Mouse (Mus musculus) embryonic fibroblast, embryonic 13.5 days (primary cell): Measurements from ENCODE around the gene Hspe1. TPM values are rescaled to one million over a fixed set of nuclear protein-coding genes. Genes with fewer than 3 reads are reported as not detected.

Experiments used
- H3K27ac ChIP-seq: 2 replicates; pipeline ENCODE4 v1.5.1; 2012; ENCODE audit warnings: low read length, control low read depth, inconsistent platforms; ENCODE audit not compliant: insufficient read depth
- H3K4me1 ChIP-seq: 2 replicates; pipeline ENCODE4 v1.6.1; 2011; ENCODE audit warnings: low read length; ENCODE audit not compliant: control insufficient read depth, insufficient read depth
- H3K4me3 ChIP-seq: 2 replicates; pipeline ENCODE4 v1.5.1; 2011; ENCODE audit warnings: mild to moderate bottlenecking, control low read depth, low read length; ENCODE audit not compliant: insufficient read depth
- CTCF ChIP-seq: IDR thresholded peaks from 2 replicates; pipeline ENCODE4 v1.5.1; 2011; ENCODE audit warnings: mild to moderate bottlenecking, control low read depth, low read length, moderate library complexity, borderline replicate concordance; ENCODE audit not compliant: insufficient read depth
- POLR2A ChIP-seq: IDR thresholded peaks from 2 replicates; pipeline ENCODE4 v1.6.1; 2011; ENCODE audit warnings: low read depth, mild to moderate bottlenecking, control low read depth, low read length, moderate library complexity
- polyA plus RNA-seq: library from polyadenylated mRNA; stranded (reverse); fragments of >200 nt; gene quantifications from 2 replicates; pipeline ENCODE4 v1.2.4, GENCODE M21; 2011; ENCODE audit warnings: low read depth; ENCODE audit not compliant: missing spikeins, insufficient read length

The Hspe1 gene
- 429 and 478 TPM in 2 replicates for polyA plus RNA-seq

DNA sequence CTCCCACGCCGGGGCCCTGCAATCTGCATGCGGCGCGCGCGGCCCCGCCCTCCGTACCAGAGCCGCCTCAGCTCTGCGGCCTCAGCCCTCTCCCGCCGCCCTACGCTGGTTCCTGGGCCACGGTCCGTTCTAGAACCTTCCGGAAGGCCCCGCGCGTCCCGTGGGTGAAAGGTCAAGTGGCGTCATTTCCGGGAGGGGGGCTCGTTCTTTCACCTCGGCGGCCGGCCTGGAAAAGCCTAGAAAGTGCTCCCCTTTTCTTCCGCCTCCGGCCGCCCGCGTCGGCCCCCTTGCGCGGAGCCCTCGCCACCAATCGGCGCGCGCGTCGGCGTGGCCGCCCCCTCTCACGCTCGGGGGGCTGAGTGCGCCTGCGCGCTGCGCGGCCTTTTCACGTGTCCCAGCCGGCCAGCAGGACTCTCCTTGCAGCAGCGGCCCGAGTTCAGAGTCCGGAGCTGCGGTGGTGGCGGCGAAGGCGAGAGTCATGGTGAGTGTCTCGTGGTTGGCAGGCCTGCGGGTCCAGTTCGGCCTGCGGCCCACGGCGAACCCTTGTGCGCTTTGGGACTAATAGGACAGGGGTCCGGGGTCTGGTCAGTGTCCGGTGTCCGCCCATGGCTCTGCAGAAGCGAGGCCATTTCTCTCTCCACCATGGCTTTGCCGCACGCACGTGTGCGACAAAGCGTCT is at the start of gene Hspe1, which contains the start of gene Hspd1:
TSS of gene Hspe1 (plus strand) at position 201 of the 679 bp plus-strand sequence.
TSS of gene Hspd1 (minus strand) at position 312 of the 679 bp plus-strand sequence.
- TF ChIP-seq CTCF: no peak
- TF ChIP-seq POLR2A: peak; percentile 95
- Histone ChIP-seq H3K4me3 (peak within 1 kb of the TSS; percentile 97), H3K4me1 (peaks cover 5% of the 10 kb centered on the region), H3K27ac (peak within 1 kb of the TSS; percentile 91)

DNA sequence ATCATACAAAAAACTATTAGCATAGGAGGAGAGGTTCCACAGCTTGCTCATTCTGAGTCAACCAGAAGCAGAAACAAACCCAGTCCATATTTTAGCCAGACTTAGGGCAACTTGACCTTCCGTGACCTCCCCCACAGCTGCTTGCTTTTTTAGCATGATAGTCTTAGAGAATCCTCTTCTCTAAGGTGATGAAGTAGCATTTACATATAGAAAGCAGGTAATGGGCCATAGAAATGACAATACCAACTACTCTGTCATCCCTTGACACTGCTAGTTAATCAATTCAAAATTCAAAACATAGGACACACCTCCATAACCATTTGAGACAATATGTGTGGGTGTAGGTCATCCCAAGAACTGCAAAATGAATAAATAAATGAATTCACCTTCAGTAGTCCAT is 48.0 kb upstream of the Hspe1 start:
- no peaks in the 10 kb centered on the region for H3K4me1 ChIP-seq
- TF ChIP-seq CTCF (no peak), POLR2A (no peak)
- H3K4me3 ChIP-seq: no peak overlapping the region
- H3K27ac ChIP-seq: no peak overlapping the region

DNA sequence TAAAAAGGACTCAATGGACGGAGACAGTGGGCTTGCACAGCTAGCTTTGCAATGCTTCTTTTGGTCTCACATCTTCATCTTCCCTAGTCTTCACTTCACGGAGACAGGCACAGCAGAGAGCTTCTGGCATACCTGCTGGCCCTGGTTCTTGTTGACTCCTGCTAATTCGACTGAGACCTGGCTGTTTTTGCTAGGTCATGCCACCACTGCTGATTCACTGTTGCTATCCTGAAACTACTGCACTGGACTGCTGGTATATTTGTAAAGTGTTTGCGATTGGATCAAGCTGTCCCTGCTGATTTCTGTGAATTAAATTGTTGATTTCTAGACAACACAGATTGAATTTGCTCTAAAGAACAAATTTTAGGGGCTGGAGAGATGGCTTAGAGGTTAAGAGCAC is 46.2 kb upstream of the Hspe1 start:
- H3K27ac ChIP-seq: no peak overlapping the region
- H3K4me1 ChIP-seq: no peaks in the 10 kb centered on the region
- no peak overlapping the region for H3K4me3 ChIP-seq
- TF ChIP-seq CTCF: no peak
- no peak for TF ChIP-seq POLR2A

DNA sequence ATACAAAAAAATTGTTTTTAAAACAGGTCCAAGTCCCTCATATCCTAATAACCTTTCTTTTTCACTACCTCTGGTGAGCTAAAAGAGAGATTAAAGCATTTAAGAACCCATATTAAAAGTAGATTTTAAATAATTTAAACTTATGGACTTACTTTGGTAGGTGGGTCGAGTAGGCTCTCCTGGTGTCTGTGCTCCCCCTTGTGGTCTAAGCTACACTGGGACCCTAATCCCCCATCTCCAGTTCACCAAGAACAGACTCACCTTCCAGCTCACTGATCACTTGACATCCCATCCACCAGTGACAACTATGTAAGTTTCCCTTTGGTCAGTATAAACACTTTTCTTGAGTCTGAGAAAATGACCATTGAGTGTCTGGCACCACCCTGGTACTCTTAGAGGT is 45.7 kb upstream of the Hspe1 start:
- Histone ChIP-seq H3K4me3 (no peak overlapping the region), H3K4me1 (no peaks in the 10 kb centered on the region), H3K27ac (no peak overlapping the region)
- TF ChIP-seq CTCF (no peak), POLR2A (no peak)

DNA sequence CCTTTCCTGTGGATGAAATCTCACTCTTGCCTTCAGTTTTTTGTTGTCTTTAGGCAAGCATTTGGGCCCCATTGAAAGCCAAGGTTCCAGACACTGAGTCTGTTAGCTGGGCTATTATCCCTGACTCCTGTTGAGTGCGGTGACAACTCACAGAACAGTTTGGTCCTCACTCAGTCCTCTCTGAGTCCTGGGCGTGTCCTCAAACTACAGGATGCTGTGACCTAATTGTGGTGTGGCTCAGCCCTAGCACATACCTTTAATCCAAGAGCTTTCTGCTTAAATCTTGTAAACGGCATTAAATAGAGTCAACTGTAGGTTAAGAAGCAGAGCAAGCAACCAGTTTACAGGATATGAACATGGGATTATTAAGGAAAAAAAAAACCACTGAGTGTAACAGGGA is 44.8 kb upstream of the Hspe1 start:
- TF ChIP-seq POLR2A (no peak), CTCF (no peak)
- H3K4me1 ChIP-seq: no peaks in the 10 kb centered on the region
- H3K4me3 ChIP-seq: no peak overlapping the region
- no peak overlapping the region for H3K27ac ChIP-seq

DNA sequence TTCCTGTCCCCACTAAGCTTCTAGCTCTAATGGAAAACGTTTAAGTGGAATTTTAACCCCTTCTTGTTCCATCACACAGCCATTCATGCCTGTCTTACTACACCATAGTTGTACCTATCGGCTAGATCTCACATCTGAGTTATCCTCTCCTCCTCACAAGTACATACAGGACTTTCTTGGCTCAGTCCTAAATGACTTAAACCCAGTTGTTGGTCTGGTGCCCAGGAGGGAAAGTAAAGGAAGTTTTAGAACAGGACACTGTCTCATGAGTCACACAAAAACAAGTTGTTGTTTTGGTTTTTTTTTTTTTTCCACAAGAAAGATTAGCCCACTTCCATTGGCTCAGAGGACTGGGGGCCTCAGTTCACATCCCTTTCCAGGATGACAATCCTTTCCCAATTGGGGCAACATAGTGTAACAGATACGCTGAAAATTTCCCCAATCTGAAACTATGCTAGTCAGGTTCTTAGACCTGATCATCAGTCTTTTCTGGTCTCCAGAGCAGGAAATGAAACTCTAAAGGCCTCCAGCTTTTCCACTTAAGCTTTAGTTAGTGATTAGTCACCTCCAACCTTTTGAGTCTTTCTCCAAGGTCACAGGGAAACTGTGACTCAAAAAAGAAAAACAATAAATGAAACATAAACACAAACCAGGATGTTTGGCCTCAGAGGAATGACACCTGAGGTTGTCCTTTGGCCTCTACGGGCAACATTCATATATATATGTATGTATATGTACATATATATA is 38.9 kb upstream of the Hspe1 start:
- no peak overlapping the region for H3K4me3 ChIP-seq
- TF ChIP-seq CTCF: no peak
- TF ChIP-seq POLR2A: no peak
- H3K27ac ChIP-seq: 0 out of 2 replicates have a peak overlapping the region, but pooled peaks have one; percentile 7
- no peaks in the 10 kb centered on the region for H3K4me1 ChIP-seq

DNA sequence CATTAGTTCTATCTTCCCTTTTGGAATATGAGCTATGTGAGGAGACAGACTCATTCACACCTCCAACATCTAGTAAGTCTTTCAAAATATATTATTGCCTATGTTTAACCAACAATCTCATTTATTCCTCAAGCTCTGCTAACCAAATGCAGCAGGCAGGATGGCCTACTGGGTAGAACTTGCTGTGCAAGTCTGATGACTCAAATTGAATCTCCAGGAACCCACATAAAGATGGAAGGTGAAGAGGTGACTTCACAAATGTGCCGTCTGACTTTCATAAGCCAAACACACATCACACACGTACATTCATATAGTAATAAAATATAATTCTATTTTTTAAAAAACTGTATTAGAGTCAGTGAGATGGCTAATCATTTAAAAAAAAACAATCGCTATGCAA is 36.3 kb upstream of the Hspe1 start:
- H3K4me3 ChIP-seq: peak overlapping the region; percentile 58; the same call in 1 of the 2 replicates

DNA sequence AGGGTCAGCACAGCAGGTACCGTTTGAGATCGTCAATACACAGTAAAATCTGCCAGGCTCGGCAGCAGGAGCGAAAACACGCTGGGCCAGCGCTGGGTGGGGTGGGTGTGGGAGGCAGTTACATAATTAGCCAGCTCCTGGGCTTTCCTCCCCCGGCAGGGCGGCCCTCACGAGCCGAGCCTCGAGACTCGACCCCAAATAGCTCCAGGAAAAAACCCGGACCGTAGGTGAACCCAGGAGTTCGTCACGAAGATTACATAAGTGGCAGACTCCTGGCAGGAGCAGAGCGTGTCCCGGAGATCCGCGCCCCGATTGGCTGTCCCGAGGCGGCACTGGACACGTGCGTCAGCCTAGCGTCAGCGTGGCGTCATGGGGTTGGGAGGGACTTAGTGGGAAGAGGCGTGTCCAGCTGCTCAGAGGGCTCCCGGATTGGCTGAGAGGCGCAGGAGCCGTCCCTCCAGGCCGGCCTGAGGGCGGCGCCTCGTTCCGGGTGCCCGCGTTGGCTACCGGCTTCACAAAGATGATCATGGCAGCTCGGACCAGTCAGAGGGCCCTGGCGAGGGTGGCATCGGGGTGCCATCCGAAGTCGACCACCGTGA is 35.5 kb upstream of the Hspe1 start, which contains the start of gene Coq10b:
TSS of gene Coq10b (plus strand) at position 416 of the 599 bp plus-strand sequence.
- no peak for TF ChIP-seq CTCF
- TF ChIP-seq POLR2A: peak; percentile 83

More for the DNA sequence above, 36.3 kb upstream of the Hspe1 start:
- peak overlapping the region; percentile 92 for H3K27ac ChIP-seq
- TF ChIP-seq POLR2A (no peak), CTCF (no peak)
- H3K4me1 ChIP-seq: peaks cover 2% of the 10 kb centered on the region

DNA sequence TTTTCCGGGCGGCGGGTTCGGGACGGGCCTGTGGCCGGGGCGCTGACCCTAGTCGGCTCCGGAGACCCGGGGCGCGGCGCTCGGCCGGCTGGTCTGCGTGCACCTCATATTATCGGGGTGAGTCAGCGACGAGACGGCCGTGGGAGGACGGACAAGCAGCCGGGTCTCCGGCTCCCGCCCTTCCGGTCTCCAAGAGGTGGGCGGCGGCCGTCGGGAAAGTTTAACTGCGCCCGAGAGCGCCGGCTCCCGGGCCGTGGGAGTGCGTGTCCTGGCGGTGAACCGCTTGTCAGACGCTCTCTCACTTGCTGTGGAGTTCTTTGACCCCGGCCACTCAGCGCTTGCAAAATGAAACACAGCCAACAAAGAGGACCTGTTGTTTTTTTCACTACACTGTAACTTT is 34.9 kb upstream of the Hspe1 start:
- peak overlapping the region; percentile 94 for H3K27ac ChIP-seq
- TF ChIP-seq POLR2A (peak; percentile 60; the same call in 1 of the 2 replicates), CTCF (no peak)

More for the DNA sequence above, 35.5 kb upstream of the Hspe1 start, which contains the start of gene Coq10b:
- H3K4me1 ChIP-seq: peaks cover 2% of the 10 kb centered on the region
- peak within 1 kb of the TSS; percentile 94 for H3K27ac ChIP-seq
- H3K4me3 ChIP-seq: peak within 1 kb of the TSS; percentile 96

DNA sequence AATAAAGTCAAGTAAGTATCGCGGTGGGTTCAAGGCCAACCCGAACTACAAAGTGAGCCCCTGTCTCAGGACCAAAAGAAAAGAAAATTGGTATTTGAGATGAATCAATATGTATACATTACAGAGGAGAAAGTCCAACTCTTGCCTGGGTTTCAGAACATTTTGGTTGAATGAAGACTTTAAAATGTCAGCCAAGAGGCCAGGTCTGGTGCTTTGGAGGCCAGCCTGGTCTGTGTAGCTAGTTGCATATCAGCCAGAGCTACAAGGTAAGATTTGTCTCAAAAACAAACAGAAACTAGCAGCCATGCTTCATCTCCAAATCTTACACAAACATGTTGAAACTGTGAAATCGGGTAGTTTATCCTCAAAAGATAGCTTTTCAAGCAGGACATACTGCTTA is 34.3 kb upstream of the Hspe1 start:
- no peak for TF ChIP-seq CTCF
- no peak for TF ChIP-seq POLR2A
- peak overlapping the region; percentile 94 for H3K27ac ChIP-seq
- peaks cover 2% of the 10 kb centered on the region for H3K4me1 ChIP-seq
- peak overlapping the region; percentile 96 for H3K4me3 ChIP-seq

More for the DNA sequence above, 34.9 kb upstream of the Hspe1 start:
- Histone ChIP-seq H3K4me1 (peaks cover 2% of the 10 kb centered on the region), H3K4me3 (peak overlapping the region; percentile 96)
